Mouse (Mus musculus): ENCODE results near the gene Reep3. TPM values are rescaled to one million over a fixed set of nuclear protein-coding genes. Genes with fewer than 3 reads are reported as not detected.

Reep3 gene
- polyA plus RNA-seq, 1 experiment from 2014 or later: 32.8 TPM

DNA sequence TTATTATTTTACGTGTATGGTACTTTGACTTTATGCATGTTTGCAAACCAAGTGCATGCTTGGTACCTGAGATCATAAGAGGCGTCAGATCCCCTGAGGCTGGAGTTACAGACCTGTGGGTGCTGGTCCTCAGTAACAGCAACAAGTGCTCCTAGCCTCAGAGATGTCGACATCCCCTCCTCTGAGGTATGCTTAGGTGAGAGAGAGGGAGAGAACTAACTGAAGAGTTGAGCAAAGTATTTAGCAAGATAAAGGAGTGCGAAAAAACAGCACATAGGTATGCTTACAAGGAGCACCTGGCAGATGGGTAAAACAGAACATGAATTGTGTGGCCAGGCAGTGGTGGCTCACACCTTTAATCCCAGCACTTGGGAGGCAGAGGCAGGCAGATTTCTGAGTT is 6.1 kb downstream of the Reep3 start:
- Histone ChIP-seq H3K9me3 (ENCODE audit: control insufficient read depth, low read length) (no peaks in the 10 kb centered on the region), H3K27me3 (ENCODE audit: control insufficient read depth, insufficient read depth, low read length) (no peaks in the 10 kb centered on the region), H3K27ac (no peak overlapping the region), H3K9ac (no peak overlapping the region), H3K4me1 (replicated peaks; ENCODE audit: control insufficient read depth, insufficient read depth, low read length) (peaks cover 8% of the 10 kb centered on the region), H3K36me3 (replicated peaks; ENCODE audit: control insufficient read depth, insufficient read depth) (no peaks in the 10 kb centered on the region), H3K4me3 (replicated peaks; ENCODE audit: low read length) (no peak overlapping the region), H3K4me2 (replicated peaks) (no peak overlapping the region)
- DNase-seq (ENCODE audit: low spot score) (no peak), ATAC-seq (ENCODE audit: low FRiP score) (no peak)
- WGBS: 98% methylated on average over 4 of the region's 4 CpGs

DNA sequence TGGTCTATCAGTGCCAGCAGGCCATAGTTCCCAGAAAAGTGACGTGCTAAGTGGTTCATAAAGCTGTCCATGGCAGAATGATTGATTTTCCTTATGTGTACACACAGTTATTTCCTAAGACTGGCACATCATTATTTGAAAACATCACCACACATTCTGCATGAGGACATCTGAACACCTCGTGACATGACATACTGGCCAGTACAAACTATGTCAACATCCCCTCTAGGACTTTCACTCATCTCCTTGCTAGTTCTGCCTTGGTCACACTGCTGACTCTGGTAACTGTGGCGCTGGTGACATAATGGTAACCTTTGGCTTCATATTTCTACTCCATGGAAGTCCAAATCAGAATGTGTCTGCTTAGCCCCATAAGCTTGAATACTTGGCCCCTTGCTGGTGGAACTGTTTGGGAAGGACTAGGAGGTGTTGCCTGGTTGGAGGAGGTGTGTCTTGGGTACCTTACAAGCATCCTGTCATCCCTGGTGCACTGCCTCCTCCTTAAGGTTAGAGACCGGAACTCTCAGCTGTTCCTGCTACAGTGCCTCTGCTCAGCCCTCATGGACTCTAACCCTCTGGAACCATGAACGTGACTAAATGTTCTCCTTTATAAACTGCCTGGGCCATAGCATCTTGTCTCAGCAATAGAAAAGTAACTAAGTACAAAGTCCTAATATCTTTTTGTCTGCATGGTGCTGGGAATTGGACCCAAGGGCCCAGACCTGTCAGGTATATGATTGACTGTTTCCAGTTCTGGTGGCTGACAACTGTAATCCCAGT is 9.1 kb downstream of the Reep3 start:
- Histone ChIP-seq H3K9ac (no peak overlapping the region), H3K27me3 (ENCODE audit: control insufficient read depth, insufficient read depth, low read length) (no peaks in the 10 kb centered on the region), H3K36me3 (replicated peaks; ENCODE audit: control insufficient read depth, insufficient read depth) (no peaks in the 10 kb centered on the region), H3K4me1 (replicated peaks; ENCODE audit: control insufficient read depth, insufficient read depth, low read length) (no peaks in the 10 kb centered on the region), H3K27ac (no peak overlapping the region), H3K9me3 (ENCODE audit: control insufficient read depth, low read length) (no peaks in the 10 kb centered on the region), H3K4me2 (replicated peaks) (no peak overlapping the region), H3K4me3 (replicated peaks; ENCODE audit: low read length) (no peak overlapping the region)
- WGBS: 92% methylated on average over 5 of the region's 5 CpGs
- ATAC-seq (ENCODE audit: low FRiP score) (no peak), DNase-seq (ENCODE audit: low spot score) (no peak)

DNA sequence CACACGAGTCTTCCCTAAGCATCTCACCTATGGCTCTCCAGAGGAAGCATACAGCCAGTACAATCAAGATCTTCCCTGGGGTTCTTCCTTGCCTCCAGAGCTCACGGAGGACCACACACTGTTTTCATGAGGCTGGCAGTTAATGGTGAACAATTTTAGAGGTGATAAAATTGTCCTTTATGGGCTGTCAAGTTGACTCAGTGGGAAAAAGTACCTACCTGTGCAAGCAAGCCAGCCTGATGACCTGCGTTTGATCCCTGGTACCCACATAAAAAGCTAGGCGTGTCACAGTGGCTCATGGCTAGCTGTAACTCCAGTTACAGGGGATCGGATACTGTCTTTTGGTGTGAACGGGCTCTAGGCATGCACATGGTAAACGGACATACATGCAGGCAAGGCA is 10.8 kb downstream of the Reep3 start:
- ATAC-seq (ENCODE audit: low FRiP score) (no peak), DNase-seq (ENCODE audit: low spot score) (no peak)
- H3K27me3 ChIP-seq (ENCODE audit: control insufficient read depth, insufficient read depth, low read length): no peaks in the 10 kb centered on the region
- no peak overlapping the region for H3K9ac ChIP-seq
- no peak overlapping the region for H3K4me3 ChIP-seq (replicated peaks; ENCODE audit: low read length)
- H3K4me2 ChIP-seq (replicated peaks): no peak overlapping the region
- no peaks in the 10 kb centered on the region for H3K9me3 ChIP-seq (ENCODE audit: control insufficient read depth, low read length)
- no peaks in the 10 kb centered on the region for H3K4me1 ChIP-seq (replicated peaks; ENCODE audit: control insufficient read depth, insufficient read depth, low read length)
- WGBS: 86% methylated on average over 7 of the region's 7 CpGs
- no peak overlapping the region for H3K27ac ChIP-seq
- no peaks in the 10 kb centered on the region for H3K36me3 ChIP-seq (replicated peaks; ENCODE audit: control insufficient read depth, insufficient read depth)

DNA sequence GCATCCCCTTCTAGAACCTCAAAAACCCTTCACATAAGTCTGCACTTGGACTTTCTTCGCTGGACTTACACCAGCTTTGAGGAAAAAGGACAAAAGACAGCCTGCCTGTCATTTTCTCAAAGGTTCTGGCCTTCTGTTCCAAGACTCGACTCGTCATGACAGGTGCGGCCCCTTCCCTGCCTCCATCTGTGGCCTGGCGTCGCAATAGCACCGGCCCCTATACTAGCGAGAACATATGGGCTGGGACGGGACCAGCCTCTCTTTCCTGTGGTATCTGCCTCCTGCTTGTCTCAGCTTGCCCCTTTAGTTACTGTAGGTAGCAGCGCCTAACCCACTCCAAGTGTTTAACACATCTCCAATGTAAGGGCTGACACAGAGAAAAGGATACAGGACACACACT is 11.6 kb downstream of the Reep3 start:
- Histone ChIP-seq H3K4me2 (replicated peaks) (no peak overlapping the region), H3K4me1 (replicated peaks; ENCODE audit: control insufficient read depth, insufficient read depth, low read length) (no peaks in the 10 kb centered on the region), H3K9me3 (ENCODE audit: control insufficient read depth, low read length) (no peaks in the 10 kb centered on the region), H3K4me3 (replicated peaks; ENCODE audit: low read length) (no peak overlapping the region), H3K9ac (no peak overlapping the region), H3K36me3 (replicated peaks; ENCODE audit: control insufficient read depth, insufficient read depth) (no peaks in the 10 kb centered on the region), H3K27me3 (ENCODE audit: control insufficient read depth, insufficient read depth, low read length) (no peaks in the 10 kb centered on the region), H3K27ac (no peak overlapping the region)
- 67% methylated on average over 10 of the region's 10 CpGs for WGBS
- ATAC-seq (ENCODE audit: low FRiP score): no peak
- DNase-seq (ENCODE audit: low spot score): no peak

DNA sequence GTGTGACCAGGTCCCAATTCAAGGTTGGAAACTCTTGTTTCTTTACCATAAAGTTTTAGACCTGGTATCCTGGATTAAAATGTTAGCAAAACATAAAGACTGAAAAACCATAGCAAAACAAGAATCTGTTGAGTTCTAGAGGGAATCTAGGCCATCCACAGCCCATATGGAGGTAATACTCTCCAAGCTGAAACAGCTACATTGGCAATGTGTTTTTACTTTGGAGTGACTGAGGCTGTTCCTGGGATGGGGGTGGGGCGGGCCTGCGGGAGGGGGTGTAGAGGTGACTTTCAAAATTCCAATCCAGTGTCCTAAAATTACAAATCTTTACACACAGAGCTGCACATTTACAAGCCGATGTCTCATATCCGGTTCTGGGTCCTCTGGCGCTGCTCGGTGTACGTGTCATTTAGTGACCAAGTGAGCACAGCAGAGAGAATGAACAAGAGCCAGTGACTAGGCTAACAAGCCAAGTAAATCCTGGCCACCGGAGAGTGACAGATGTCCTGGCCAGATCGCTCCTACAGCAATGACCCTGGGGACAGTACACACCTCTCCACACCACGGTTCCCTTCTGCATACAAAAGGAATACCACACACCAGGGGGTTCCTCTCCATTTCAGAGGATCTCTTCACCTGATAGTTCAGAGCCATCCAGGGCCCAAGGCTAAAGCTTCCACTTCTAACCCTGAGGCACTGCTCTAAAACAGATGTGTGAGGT is 13.1 kb downstream of the Reep3 start:
- no peak overlapping the region for H3K4me3 ChIP-seq (replicated peaks; ENCODE audit: low read length)
- ATAC-seq (ENCODE audit: low FRiP score) (no peak), DNase-seq (ENCODE audit: low spot score) (no peak)
- 74% methylated on average over 10 of the region's 10 CpGs for WGBS
- H3K27me3 ChIP-seq (ENCODE audit: control insufficient read depth, insufficient read depth, low read length): no peaks in the 10 kb centered on the region
- H3K36me3 ChIP-seq (replicated peaks; ENCODE audit: control insufficient read depth, insufficient read depth): no peaks in the 10 kb centered on the region
- no peaks in the 10 kb centered on the region for H3K9me3 ChIP-seq (ENCODE audit: control insufficient read depth, low read length)
- no peaks in the 10 kb centered on the region; the same call in 1 of the 2 replicates for H3K4me1 ChIP-seq (replicated peaks; ENCODE audit: control insufficient read depth, insufficient read depth, low read length)
- no peak overlapping the region for H3K27ac ChIP-seq
- no peak overlapping the region for H3K9ac ChIP-seq
- no peak overlapping the region for H3K4me2 ChIP-seq (replicated peaks)

DNA sequence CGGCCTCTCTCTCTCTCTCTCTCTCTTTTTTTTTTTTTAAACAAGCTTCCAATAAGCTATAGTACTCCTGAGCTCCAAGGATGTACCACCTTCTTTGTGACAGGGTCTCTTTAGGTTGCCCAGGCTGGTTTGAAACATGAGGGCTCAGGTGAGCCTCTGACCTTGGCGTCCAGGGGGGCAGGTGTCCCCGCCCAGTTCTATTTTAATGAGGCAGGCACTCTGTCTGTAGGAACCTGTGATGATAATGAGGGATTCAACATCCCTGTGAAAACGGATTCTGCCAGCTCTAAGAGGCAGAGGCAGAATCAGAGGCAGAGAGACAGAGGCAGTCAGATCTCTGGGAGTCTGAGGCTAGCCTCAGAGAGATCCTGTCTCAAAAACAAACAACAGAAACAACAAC is 14.2 kb downstream of the Reep3 start:
- Histone ChIP-seq H3K27ac (no peak overlapping the region), H3K4me2 (replicated peaks) (no peak overlapping the region), H3K36me3 (replicated peaks; ENCODE audit: control insufficient read depth, insufficient read depth) (no peaks in the 10 kb centered on the region), H3K4me1 (replicated peaks; ENCODE audit: control insufficient read depth, insufficient read depth, low read length) (no peaks in the 10 kb centered on the region; the same call in 1 of the 2 replicates), H3K9ac (no peak overlapping the region), H3K9me3 (ENCODE audit: control insufficient read depth, low read length) (no peaks in the 10 kb centered on the region), H3K27me3 (ENCODE audit: control insufficient read depth, insufficient read depth, low read length) (no peaks in the 10 kb centered on the region), H3K4me3 (replicated peaks; ENCODE audit: low read length) (no peak overlapping the region)
- DNase-seq (ENCODE audit: low spot score) (no peak), ATAC-seq (ENCODE audit: low FRiP score) (no peak)
- WGBS: 81% methylated on average over 4 of the region's 4 CpGs

DNA sequence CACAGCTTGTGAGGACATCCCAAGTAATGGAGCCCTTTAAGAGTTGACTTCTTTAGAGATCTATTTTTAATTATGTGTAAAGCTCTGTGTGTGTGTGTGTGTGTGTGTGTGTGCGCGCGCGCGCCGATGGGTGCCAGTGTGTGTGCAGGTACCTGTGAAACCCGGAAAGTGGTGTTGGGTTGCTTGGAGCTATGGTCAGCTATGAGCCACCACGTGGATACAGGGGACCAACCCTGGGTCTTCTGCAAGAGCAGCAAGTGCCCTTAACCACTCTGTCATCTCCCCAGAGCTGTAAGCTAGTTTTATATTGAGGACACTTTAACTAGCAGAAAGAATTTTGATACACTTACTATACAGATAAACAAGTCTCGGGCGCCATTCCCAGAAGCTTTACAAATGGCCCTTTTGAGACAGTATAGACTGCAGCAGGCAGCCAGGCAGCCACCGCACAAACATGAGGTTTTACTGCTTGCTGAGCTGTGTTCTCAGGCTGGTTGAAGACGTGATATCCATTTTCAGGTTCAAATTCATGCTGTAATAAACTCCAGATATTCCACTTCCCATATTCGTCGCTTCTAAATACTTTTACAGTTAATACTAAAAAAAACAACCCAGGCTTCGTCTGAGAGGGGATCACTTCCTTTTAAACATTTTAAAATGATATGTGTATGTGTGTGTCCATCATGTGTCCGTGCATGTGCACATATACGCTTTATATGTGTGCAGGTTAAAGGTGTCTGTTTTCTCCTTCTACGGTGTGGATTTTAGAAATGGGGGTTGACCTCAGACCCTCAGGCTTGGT is 15.3 kb downstream of the Reep3 start:
- Histone ChIP-seq H3K4me2 (replicated peaks) (no peak overlapping the region), H3K27me3 (ENCODE audit: control insufficient read depth, insufficient read depth, low read length) (no peaks in the 10 kb centered on the region), H3K4me1 (replicated peaks; ENCODE audit: control insufficient read depth, insufficient read depth, low read length) (peaks cover 3% of the 10 kb centered on the region), H3K36me3 (replicated peaks; ENCODE audit: control insufficient read depth, insufficient read depth) (no peaks in the 10 kb centered on the region), H3K4me3 (replicated peaks; ENCODE audit: low read length) (no peak overlapping the region), H3K9me3 (ENCODE audit: control insufficient read depth, low read length) (no peaks in the 10 kb centered on the region), H3K9ac (no peak overlapping the region), H3K27ac (no peak overlapping the region)
- no peak for DNase-seq (ENCODE audit: low spot score)
- ATAC-seq (ENCODE audit: low FRiP score): no peak
- WGBS: 89% methylated on average over 18 of the region's 18 CpGs

DNA sequence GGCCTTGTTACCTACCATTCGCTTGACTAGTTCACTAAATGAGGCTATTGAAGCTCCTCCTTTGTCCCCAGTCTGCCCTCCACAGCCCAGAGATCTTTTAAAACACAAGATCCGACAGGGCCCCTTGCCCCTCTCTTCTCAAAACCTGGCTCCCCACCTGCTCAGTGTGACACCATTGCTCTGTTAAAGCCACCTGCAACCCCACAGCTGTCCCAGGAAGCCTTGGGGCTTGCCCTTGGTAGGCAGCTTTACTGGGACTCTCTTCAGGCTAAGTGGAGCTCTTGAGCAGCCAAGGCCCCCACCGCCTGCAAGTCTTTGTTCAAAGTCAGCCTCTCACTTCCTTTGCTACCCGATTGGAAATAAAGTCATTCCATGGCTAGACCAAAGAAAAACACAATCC is 17.7 kb downstream of the Reep3 start:
- ATAC-seq (ENCODE audit: low FRiP score) (no peak), DNase-seq (ENCODE audit: low spot score) (no peak)
- Histone ChIP-seq H3K9ac (no peak overlapping the region), H3K4me2 (replicated peaks) (no peak overlapping the region), H3K27me3 (ENCODE audit: control insufficient read depth, insufficient read depth, low read length) (no peaks in the 10 kb centered on the region), H3K36me3 (replicated peaks; ENCODE audit: control insufficient read depth, insufficient read depth) (no peaks in the 10 kb centered on the region), H3K4me1 (replicated peaks; ENCODE audit: control insufficient read depth, insufficient read depth, low read length) (peaks cover 7% of the 10 kb centered on the region), H3K27ac (0 out of 2 replicates have a peak overlapping the region, but pooled peaks have one; percentile 51), H3K9me3 (ENCODE audit: control insufficient read depth, low read length) (no peaks in the 10 kb centered on the region), H3K4me3 (replicated peaks; ENCODE audit: low read length) (no peak overlapping the region)
- WGBS: 51% methylated on average over 4 of the region's 4 CpGs

Measured in hindbrain, embryonic 14.5 days (tissue).